Mouse (Mus musculus): ENCODE data around the gene Relt.

- no peak for TF ChIP-seq POLR2A (IDR thresholded peaks at IDR 0.05; ENCODE audit: low read depth, low read length)
- TF ChIP-seq CTCF (IDR thresholded peaks at IDR 0.05; ENCODE audit: borderline replicate concordance, insufficient read depth, low read length) = no peak
Observed at GRCm38 (mm10) chr7:100844385-100845025, 18.7 kb downstream of the Relt start.
